Mouse (Mus musculus): ENCODE data around the gene AW209491. TPM values are rescaled to one million over a fixed set of nuclear protein-coding genes. Genes with fewer than 3 reads are reported as not detected.

AW209491 gene
- 17.5 and 19.2 TPM in 2 replicates for polyA plus RNA-seq (2015; fragmentation: Nextera tagmentation; extraction: Ambion mirVana)

DNA sequence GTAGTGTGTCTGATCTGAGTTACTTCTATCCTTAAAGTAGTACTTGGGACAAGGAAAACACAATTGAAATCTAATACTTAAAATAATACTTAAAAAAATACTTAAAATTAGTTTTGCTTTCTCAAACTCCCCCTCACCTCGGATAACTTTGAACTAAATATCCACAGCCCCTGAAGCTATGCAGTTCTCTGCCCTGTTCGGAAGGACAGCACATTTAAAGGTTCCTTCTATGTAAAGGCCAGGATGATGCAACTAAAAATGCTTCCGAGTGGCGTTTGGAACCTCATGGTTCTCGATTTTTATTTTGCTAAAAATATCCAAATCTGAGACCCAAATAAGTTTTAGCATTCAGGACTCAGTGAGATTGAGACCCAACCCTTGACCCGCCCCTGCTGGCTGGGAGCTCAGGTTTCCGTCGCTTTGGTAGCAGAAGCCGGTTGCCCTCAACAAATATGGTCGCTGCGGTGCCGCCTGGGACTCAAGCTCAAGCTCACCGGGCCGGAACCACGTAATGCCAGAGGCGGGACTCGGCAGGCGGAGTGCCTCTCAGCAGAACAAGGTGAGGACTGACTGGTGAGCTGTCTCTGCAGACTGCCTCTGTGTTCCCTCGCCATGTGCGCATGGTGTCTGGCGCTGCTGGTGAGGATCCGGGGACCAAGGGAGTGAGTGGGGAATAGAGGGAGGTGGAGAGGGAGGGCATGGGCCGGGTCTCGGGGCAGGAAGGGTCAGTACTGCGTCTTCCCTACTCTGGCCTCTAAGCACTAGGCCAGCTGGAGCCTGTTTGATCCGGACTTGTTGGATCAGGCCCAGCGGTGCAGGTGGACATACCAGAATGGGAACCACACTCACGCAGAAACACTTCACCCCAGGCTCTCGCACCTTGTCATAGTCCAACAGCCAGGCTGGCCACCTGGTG lies at the start of gene AW209491:
AW209491 (plus strand) TSS at position 429 of the 916 bp plus-strand sequence.
- Histone ChIP-seq H3K36me3 (ENCODE audit: control insufficient read depth, insufficient read depth) (peaks cover 16% of the 10 kb centered on the region), H3K9ac (ENCODE audit: low read length) (peak within 1 kb of the TSS; percentile 84), H3K27me3 (ENCODE audit: control insufficient read depth, insufficient read depth, low read length) (no peaks in the 10 kb centered on the region), H3K4me2 (ENCODE audit: low read depth, low read length) (peak within 1 kb of the TSS; percentile 81), H3K4me1 (ENCODE audit: control insufficient read depth, insufficient read depth, low read length) (peaks cover 4% of the 10 kb centered on the region; the same call in 1 of the 2 replicates), H3K27ac (ENCODE audit: low read length) (peak within 1 kb of the TSS; percentile 84), H3K9me3 (replicated peaks; ENCODE audit: control insufficient read depth, low read length) (no peaks in the 10 kb centered on the region), H3K4me3 (ENCODE audit: low read length) (peak within 1 kb of the TSS; percentile 78)
- ATAC-seq (replicated peaks; ENCODE audit: extremely low read depth, insufficient read depth, low FRiP score), result peak; percentile 96
- WGBS, result under 1% methylated on average over 29 of the region's 29 CpGs

DNA sequence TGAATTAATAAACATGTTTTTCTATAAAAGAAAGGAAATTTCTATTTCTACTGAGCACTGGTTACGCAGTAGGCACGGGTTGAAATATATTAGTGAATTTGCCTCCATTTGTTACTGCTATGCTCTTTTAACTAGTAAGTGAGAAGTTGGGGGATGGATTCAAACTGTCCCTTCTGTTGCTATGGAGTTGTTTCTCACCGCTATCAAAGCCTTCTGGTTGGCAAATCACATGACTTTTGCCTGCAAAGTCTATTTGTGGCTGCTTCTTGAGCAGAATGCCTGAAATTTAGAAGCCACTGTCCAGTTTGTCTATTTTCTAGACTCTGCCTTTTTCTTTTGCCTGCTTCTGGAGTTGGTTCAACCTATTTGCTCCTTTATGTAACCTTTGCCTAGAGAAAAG lies 49.6 kb upstream of the AW209491 start:
- Histone ChIP-seq H3K36me3 (ENCODE audit: control insufficient read depth, insufficient read depth) (no peaks in the 10 kb centered on the region), H3K27ac (ENCODE audit: low read length) (no peak overlapping the region), H3K4me2 (ENCODE audit: low read depth, low read length) (no peak overlapping the region), H3K9me3 (replicated peaks; ENCODE audit: control insufficient read depth, low read length) (no peaks in the 10 kb centered on the region), H3K9ac (ENCODE audit: low read length) (no peak overlapping the region), H3K4me1 (ENCODE audit: control insufficient read depth, insufficient read depth, low read length) (no peaks in the 10 kb centered on the region), H3K4me3 (ENCODE audit: low read length) (no peak overlapping the region), H3K27me3 (ENCODE audit: control insufficient read depth, insufficient read depth, low read length) (no peaks in the 10 kb centered on the region)
- ATAC-seq (replicated peaks; ENCODE audit: extremely low read depth, insufficient read depth, low FRiP score), result no peak
- 62% methylated on average over 3 of the region's 3 CpGs for WGBS

DNA sequence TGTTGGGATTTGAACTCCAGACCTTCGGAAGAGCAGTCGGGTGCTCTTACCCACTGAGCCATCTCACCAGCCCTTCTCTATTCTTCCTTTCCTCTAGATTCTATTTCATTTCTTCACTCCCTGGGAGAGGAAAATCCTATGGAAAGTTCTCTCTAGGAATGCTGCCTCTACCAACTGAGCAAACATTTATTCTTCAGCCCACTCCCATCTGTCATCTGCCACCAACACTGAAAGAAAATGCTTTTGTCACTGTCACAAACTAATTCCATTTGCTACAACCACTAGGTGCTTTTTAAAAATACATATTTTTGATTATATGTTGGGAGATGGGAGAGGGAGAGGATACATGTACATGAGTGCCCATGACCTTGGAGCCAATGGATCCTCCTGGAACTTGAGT lies 27.2 kb upstream of the AW209491 start:
- WGBS, result 80% methylated on average over 2 of the region's 2 CpGs
- Histone ChIP-seq H3K9me3 (replicated peaks; ENCODE audit: control insufficient read depth, low read length) (no peaks in the 10 kb centered on the region), H3K4me1 (ENCODE audit: control insufficient read depth, insufficient read depth, low read length) (no peaks in the 10 kb centered on the region), H3K27me3 (ENCODE audit: control insufficient read depth, insufficient read depth, low read length) (no peaks in the 10 kb centered on the region), H3K36me3 (ENCODE audit: control insufficient read depth, insufficient read depth) (no peaks in the 10 kb centered on the region), H3K27ac (ENCODE audit: low read length) (no peak overlapping the region), H3K4me2 (ENCODE audit: low read depth, low read length) (no peak overlapping the region), H3K4me3 (ENCODE audit: low read length) (no peak overlapping the region), H3K9ac (ENCODE audit: low read length) (no peak overlapping the region)
- ATAC-seq (replicated peaks; ENCODE audit: extremely low read depth, insufficient read depth, low FRiP score), result no peak

DNA sequence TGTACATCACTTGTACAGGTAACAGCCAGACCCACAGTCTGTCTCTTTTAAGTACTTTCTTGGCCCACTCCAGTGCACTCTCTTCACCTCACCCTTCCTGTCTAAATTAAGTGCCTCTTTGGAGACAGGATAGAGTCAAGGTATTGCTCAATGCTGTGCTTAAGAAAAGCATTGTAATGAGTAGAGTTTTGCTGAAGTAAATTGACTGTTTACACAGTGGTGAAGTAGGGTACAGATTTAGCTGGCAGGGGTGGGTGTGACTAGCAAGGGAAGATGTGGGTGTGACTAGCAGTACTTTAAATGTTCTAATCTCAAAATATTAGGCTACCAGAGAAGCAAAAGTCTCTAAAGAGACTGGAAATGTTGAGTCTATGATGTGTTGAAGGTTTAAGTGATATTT lies 22.3 kb upstream of the AW209491 start:
- no peak overlapping the region for H3K9ac ChIP-seq (ENCODE audit: low read length)
- H3K27me3 ChIP-seq (ENCODE audit: control insufficient read depth, insufficient read depth, low read length), result no peaks in the 10 kb centered on the region
- peaks cover 4% of the 10 kb centered on the region; the same call in 1 of the 2 replicates for H3K4me1 ChIP-seq (ENCODE audit: control insufficient read depth, insufficient read depth, low read length)
- peaks cover 5% of the 10 kb centered on the region; the same call in 1 of the 2 replicates for H3K36me3 ChIP-seq (ENCODE audit: control insufficient read depth, insufficient read depth)
- no peaks in the 10 kb centered on the region for H3K9me3 ChIP-seq (replicated peaks; ENCODE audit: control insufficient read depth, low read length)
- H3K27ac ChIP-seq (ENCODE audit: low read length), result no peak overlapping the region
- H3K4me3 ChIP-seq (ENCODE audit: low read length), result no peak overlapping the region
- no peak for ATAC-seq (replicated peaks; ENCODE audit: extremely low read depth, insufficient read depth, low FRiP score)
- H3K4me2 ChIP-seq (ENCODE audit: low read depth, low read length), result no peak overlapping the region

DNA sequence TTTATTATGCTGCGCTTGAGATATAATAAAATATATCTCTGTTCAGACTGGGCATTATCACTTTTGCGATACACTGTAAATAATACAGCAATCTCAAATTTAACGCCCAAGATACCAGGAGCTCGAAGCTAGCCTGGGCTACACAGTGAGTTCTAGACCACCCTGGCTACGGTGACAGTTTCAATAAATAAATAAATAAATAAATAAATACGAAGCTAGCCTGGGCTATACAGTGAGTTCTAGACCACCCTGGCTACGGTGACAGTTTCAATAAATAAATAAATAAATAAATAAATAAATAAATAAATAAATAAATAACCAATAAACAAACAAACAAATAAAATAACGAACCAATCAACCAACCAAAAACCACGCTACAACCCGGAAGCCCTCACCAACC lies 17.5 kb upstream of the AW209491 start:
- ATAC-seq (replicated peaks; ENCODE audit: extremely low read depth, insufficient read depth, low FRiP score), result 0 out of 2 replicates have a peak, but pooled peaks have one; percentile 39
- peak overlapping the region; percentile 81 for H3K27ac ChIP-seq (ENCODE audit: low read length)

DNA sequence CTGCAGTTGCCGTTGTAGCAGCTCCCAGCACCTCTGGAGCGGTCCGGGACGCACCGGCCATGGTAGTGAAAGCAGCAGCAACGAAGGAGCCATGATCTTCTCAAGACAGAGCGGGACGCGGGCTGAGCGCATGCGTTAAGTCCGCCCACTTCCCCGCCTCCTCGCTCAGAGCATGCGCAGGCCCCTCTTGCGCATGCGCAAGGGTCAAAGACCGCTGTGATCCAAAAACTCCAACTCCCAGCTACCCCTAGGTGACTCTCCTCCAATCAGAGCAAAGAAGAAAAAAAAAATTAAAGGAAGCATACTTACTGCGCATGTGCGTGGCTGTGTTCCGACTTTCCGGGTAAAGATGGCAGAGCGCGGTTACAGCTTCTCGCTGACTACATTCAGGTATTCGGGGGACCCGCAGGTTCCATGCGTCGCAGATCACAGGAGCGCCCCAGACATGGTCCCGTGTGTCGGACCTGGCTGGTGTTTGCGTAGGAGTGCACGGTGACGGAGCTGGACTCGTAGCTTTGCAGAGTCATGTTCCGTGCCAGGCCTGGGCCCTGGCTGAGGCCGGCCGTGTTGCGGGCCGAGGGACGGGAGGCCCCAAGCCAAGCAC lies 16.9 kb upstream of the AW209491 start, which contains the start of the genes Mrpl32 and Psma2:
Mrpl32 (minus strand) TSS at position 240 of the 604 bp plus-strand sequence.
Psma2 (plus strand) TSS at position 315 of the 604 bp plus-strand sequence.
- Histone ChIP-seq H3K4me3 (ENCODE audit: low read length) (peak within 1 kb of the TSS; percentile 100), H3K27me3 (ENCODE audit: control insufficient read depth, insufficient read depth, low read length) (no peaks in the 10 kb centered on the region), H3K4me1 (ENCODE audit: control insufficient read depth, insufficient read depth, low read length) (peaks cover 10% of the 10 kb centered on the region), H3K27ac (ENCODE audit: low read length) (peak within 1 kb of the TSS; percentile 81), H3K36me3 (ENCODE audit: control insufficient read depth, insufficient read depth) (peaks cover 13% of the 10 kb centered on the region), H3K4me2 (ENCODE audit: low read depth, low read length) (peak within 1 kb of the TSS; percentile 79), H3K9ac (ENCODE audit: low read length) (peak within 1 kb of the TSS; percentile 97), H3K9me3 (replicated peaks; ENCODE audit: control insufficient read depth, low read length) (no peaks in the 10 kb centered on the region)
- under 1% methylated on average over 42 of the region's 42 CpGs for WGBS
- ATAC-seq (replicated peaks; ENCODE audit: extremely low read depth, insufficient read depth, low FRiP score), result peak; percentile 100

More for the DNA sequence above, 17.5 kb upstream of the AW209491 start:
- H3K9ac ChIP-seq (ENCODE audit: low read length), result peak overlapping the region; percentile 91
- 8% methylated on average over 10 of the region's 10 CpGs for WGBS
- peak overlapping the region; percentile 100 for H3K4me3 ChIP-seq (ENCODE audit: low read length)
- no peaks in the 10 kb centered on the region for H3K9me3 ChIP-seq (replicated peaks; ENCODE audit: control insufficient read depth, low read length)
- peak overlapping the region; percentile 76 for H3K4me2 ChIP-seq (ENCODE audit: low read depth, low read length)
- H3K27me3 ChIP-seq (ENCODE audit: control insufficient read depth, insufficient read depth, low read length), result no peaks in the 10 kb centered on the region
- H3K36me3 ChIP-seq (ENCODE audit: control insufficient read depth, insufficient read depth), result peaks cover 11% of the 10 kb centered on the region
- peaks cover 10% of the 10 kb centered on the region for H3K4me1 ChIP-seq (ENCODE audit: control insufficient read depth, insufficient read depth, low read length)

DNA sequence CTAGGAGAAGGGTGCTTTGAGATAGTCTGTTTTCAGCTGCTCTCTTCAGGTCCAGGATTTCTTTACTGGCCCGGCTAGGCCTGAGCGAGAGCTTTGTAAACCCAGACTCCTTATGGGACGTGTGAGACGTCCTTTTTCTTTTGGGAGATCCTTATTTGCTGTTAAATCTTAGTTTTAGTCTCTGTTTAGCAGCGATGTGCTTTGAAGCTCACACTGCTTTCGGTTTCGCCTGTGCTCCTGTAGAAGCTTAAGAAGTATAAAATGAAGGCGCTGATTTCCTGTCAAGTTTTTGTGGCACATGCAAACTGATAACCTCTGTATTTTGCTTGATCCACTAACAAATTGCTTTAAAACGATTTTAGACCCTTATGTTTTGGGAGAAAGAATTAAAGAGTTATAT lies 16.4 kb upstream of the AW209491 start:
- Histone ChIP-seq H3K27ac (ENCODE audit: low read length) (peak overlapping the region; percentile 74), H3K4me3 (ENCODE audit: low read length) (peak overlapping the region; percentile 100), H3K9ac (ENCODE audit: low read length) (peak overlapping the region; percentile 97), H3K4me1 (ENCODE audit: control insufficient read depth, insufficient read depth, low read length) (peaks cover 10% of the 10 kb centered on the region), H3K4me2 (ENCODE audit: low read depth, low read length) (peak overlapping the region; percentile 79), H3K27me3 (ENCODE audit: control insufficient read depth, insufficient read depth, low read length) (no peaks in the 10 kb centered on the region), H3K9me3 (replicated peaks; ENCODE audit: control insufficient read depth, low read length) (no peaks in the 10 kb centered on the region), H3K36me3 (ENCODE audit: control insufficient read depth, insufficient read depth) (peaks cover 16% of the 10 kb centered on the region)
- 1% methylated on average over 9 of the region's 9 CpGs for WGBS
- ATAC-seq (replicated peaks; ENCODE audit: extremely low read depth, insufficient read depth, low FRiP score), result no peak

DNA sequence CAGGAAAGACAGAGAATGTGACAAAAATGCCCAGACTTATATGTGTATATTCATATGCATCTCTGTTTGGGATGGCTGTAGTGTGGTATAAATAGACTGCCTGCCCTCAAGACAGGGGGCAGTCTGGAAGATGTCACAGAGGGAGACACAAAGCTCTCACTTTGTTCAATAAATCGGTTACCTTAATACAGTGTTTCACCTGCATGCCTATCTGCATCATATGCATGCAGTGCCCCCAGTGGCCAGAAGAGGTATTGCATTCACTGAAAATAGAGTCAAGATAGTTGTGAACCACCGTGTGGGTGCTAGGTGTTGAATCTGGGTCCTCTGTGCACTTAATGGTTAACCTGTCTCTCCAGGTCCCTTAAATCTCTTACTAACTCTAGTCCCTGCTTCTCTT lies 11.2 kb upstream of the AW209491 start:
- Histone ChIP-seq H3K4me3 (ENCODE audit: low read length) (no peak overlapping the region), H3K9me3 (replicated peaks; ENCODE audit: control insufficient read depth, low read length) (no peaks in the 10 kb centered on the region), H3K9ac (ENCODE audit: low read length) (no peak overlapping the region), H3K4me1 (ENCODE audit: control insufficient read depth, insufficient read depth, low read length) (peaks cover 6% of the 10 kb centered on the region; the same call in 1 of the 2 replicates), H3K4me2 (ENCODE audit: low read depth, low read length) (no peak overlapping the region), H3K36me3 (ENCODE audit: control insufficient read depth, insufficient read depth) (peaks cover 37% of the 10 kb centered on the region), H3K27me3 (ENCODE audit: control insufficient read depth, insufficient read depth, low read length) (no peaks in the 10 kb centered on the region), H3K27ac (ENCODE audit: low read length) (no peak overlapping the region)
- 0 out of 2 replicates have a peak, but pooled peaks have one; percentile 52 for ATAC-seq (replicated peaks; ENCODE audit: extremely low read depth, insufficient read depth, low FRiP score)
- 23% methylated on average over 2 of the region's 2 CpGs for WGBS

DNA sequence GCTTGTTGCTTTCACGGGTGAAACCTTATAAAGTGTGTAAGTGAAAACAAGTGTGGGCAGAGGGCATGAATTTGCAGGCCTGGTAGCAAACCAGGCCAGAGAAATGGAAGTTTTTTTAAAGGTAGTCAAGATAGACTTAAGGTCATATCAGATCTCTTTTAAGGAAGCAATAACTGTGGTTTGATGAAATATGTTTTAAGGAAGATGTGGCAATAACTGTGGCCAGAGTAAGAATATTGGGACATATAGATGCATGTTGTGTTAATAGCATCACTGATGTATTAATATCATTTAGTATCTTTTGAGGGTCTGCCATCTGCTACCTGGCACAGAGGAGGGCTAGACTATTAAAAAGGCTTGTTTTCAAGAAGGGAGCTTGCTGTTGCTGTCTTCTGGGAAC lies 10.0 kb downstream of the AW209491 start:
- H3K4me3 ChIP-seq (ENCODE audit: low read length), result no peak overlapping the region
- no peaks in the 10 kb centered on the region for H3K9me3 ChIP-seq (replicated peaks; ENCODE audit: control insufficient read depth, low read length)
- ATAC-seq (replicated peaks; ENCODE audit: extremely low read depth, insufficient read depth, low FRiP score), result no peak
- no peak overlapping the region for H3K27ac ChIP-seq (ENCODE audit: low read length)
- H3K4me1 ChIP-seq (ENCODE audit: control insufficient read depth, insufficient read depth, low read length), result no peaks in the 10 kb centered on the region
- no peak overlapping the region for H3K4me2 ChIP-seq (ENCODE audit: low read depth, low read length)
- no peaks in the 10 kb centered on the region for H3K27me3 ChIP-seq (ENCODE audit: control insufficient read depth, insufficient read depth, low read length)
- H3K9ac ChIP-seq (ENCODE audit: low read length), result no peak overlapping the region
- 63% methylated on average over 1 of the region's 1 CpGs for WGBS
- H3K36me3 ChIP-seq (ENCODE audit: control insufficient read depth, insufficient read depth), result peaks cover 27% of the 10 kb centered on the region

All from heart, embryonic 16.5 days (tissue).